ENCODE assay signal across 13 mouse cellular contexts in genomic region chr9:110937506-110938490, GRCm38 (mm10). TPM values are rescaled to one million over a fixed set of nuclear protein-coding genes. Genes with fewer than 3 reads are reported as not detected.
DNase-seq lines count a peak whose midpoint lies in the region; ATAC-seq and TF ChIP-seq lines count a peak whose summit lies in the region.
"Had no signal": no experiment of that assay in that cellular context is flagged by ENCODE, and none has a peak within 500 bp of the region (broad histone marks: within the 10 kb centered on the region; RNA-seq: fewer than 3 reads in every experiment).

No protein-coding gene starts in this region.

- no peak for TF ChIP-seq EP300 in lung, postnatal 0 days (IDR thresholded peaks at IDR 0.05)

- no peaks in the 10 kb centered on the region for H3K36me3 ChIP-seq in hindbrain, embryonic 10.5 days
- no peaks in the 10 kb centered on the region for H3K36me3 ChIP-seq in hindbrain, embryonic 16.5 days (ENCODE audit: control insufficient read depth, insufficient read depth, low read length)
- H3K36me3 ChIP-seq in lung, postnatal 0 days (ENCODE audit: insufficient read depth, low read length): no peaks in the 10 kb centered on the region
- peaks cover 27% of the 10 kb centered on the region for H3K36me3 ChIP-seq in ES-E14 (ENCODE audit: control insufficient read depth, insufficient read depth, low read length, poor library complexity, severe bottlenecking)
- H3K36me3 ChIP-seq: heart, embryonic 13.5 days; hindbrain, embryonic 15.5 days; liver, embryonic 15.5 days; midbrain, embryonic 12.5 days; neural tube, embryonic 12.5 days had no signal

- ATAC-seq in hindbrain, embryonic 16.5 days: no peak
- ATAC-seq in lung, postnatal 0 days: peak; percentile 57

- no peak overlapping the region for H3K27ac ChIP-seq in hindbrain, embryonic 10.5 days
- H3K27ac ChIP-seq in hindbrain, embryonic 16.5 days (ENCODE audit: low read depth, low read length): no peak overlapping the region
- H3K27ac ChIP-seq in lung, postnatal 0 days (ENCODE audit: low read length): no peak overlapping the region
- H3K27ac ChIP-seq in ES-E14 (ENCODE audit: insufficient read depth, low read depth, low read length, poor library complexity, severe bottlenecking): peak overlapping the region; percentile 60; the same call in 1 of the 2 replicates
- H3K27ac ChIP-seq: heart, embryonic 13.5 days; hindbrain, embryonic 15.5 days; liver, embryonic 15.5 days; midbrain, embryonic 12.5 days; neural tube, embryonic 12.5 days had no signal

- H3K4me2 ChIP-seq in hindbrain, embryonic 16.5 days (ENCODE audit: low read length): no peak overlapping the region
- H3K4me2 ChIP-seq in lung, postnatal 0 days (replicated peaks; ENCODE audit: low read depth, low read length): no peak overlapping the region
- H3K4me2 ChIP-seq: heart, embryonic 13.5 days; hindbrain, embryonic 15.5 days; liver, embryonic 15.5 days; midbrain, embryonic 12.5 days; neural tube, embryonic 12.5 days had no signal

- intact Hi-C loops in left cerebral cortex, postnatal 14 days (cut with DNase I): no loop called here

- no peaks in the 10 kb centered on the region for H3K9me3 ChIP-seq in hindbrain, embryonic 10.5 days
- no peaks in the 10 kb centered on the region for H3K9me3 ChIP-seq in hindbrain, embryonic 16.5 days (ENCODE audit: control insufficient read depth, low read length)
- H3K9me3 ChIP-seq in lung, postnatal 0 days (ENCODE audit: low read length): no peaks in the 10 kb centered on the region
- H3K9me3 ChIP-seq in ES-E14 (ENCODE audit: control insufficient read depth, insufficient read depth, low read depth, low read length): no peaks in the 10 kb centered on the region
- H3K9me3 ChIP-seq: heart, embryonic 13.5 days; hindbrain, embryonic 15.5 days; liver, embryonic 15.5 days; midbrain, embryonic 12.5 days; neural tube, embryonic 12.5 days had no signal

- in situ Hi-C loops in ES-E14 (cut with MboI; ENCODE audit: low sequenced_read_pairs in 2 of 2, unreplicated experiment in 2 of 2): no loop called here

- H3K4me3 ChIP-seq in hindbrain, embryonic 10.5 days: no peak overlapping the region
- no peak overlapping the region for H3K4me3 ChIP-seq in hindbrain, embryonic 16.5 days (ENCODE audit: low read length)
- no peak overlapping the region for H3K4me3 ChIP-seq in lung, postnatal 0 days (ENCODE audit: low read depth, low read length)
- no peak overlapping the region for H3K4me3 ChIP-seq in ES-E14 (ENCODE audit: insufficient read depth in 1 of 2, low read depth in 1 of 2, low read length in 2 of 2, poor library complexity in 1 of 2, severe bottlenecking in 1 of 2)
- H3K4me3 ChIP-seq: heart, embryonic 13.5 days; hindbrain, embryonic 15.5 days; liver, embryonic 15.5 days; midbrain, embryonic 12.5 days; neural tube, embryonic 12.5 days had no signal

- H3K27me3 ChIP-seq in hindbrain, embryonic 10.5 days (ENCODE audit: insufficient read depth, poor library complexity, severe bottlenecking): peaks cover under 1% of the 10 kb centered on the region; the same call in 1 of the 2 replicates
- no peaks in the 10 kb centered on the region for H3K27me3 ChIP-seq in hindbrain, embryonic 16.5 days (replicated peaks; ENCODE audit: control insufficient read depth, insufficient read depth, low read length)
- H3K27me3 ChIP-seq in lung, postnatal 0 days (replicated peaks; ENCODE audit: insufficient read depth, low read length): no peaks in the 10 kb centered on the region
- H3K27me3 ChIP-seq: heart, embryonic 13.5 days; hindbrain, embryonic 15.5 days; liver, embryonic 15.5 days; midbrain, embryonic 12.5 days; neural tube, embryonic 12.5 days had no signal

- no peak; the same call in 1 of the 2 replicates for TF ChIP-seq CTCF in lung, postnatal 0 days (IDR thresholded peaks at IDR 0.05)

- H3K4me1 ChIP-seq in hindbrain, embryonic 10.5 days (replicated peaks): peaks cover 22% of the 10 kb centered on the region
- peaks cover 7% of the 10 kb centered on the region for H3K4me1 ChIP-seq in hindbrain, embryonic 16.5 days (ENCODE audit: control insufficient read depth, insufficient read depth, low read depth, low read length)
- H3K4me1 ChIP-seq in lung, postnatal 0 days (ENCODE audit: insufficient read depth, low read depth, low read length): no peaks in the 10 kb centered on the region
- H3K4me1 ChIP-seq in ES-E14 (ENCODE audit: control insufficient read depth in 2 of 2, insufficient read depth in 2 of 2, low read length in 2 of 2, poor library complexity in 1 of 2): peaks cover 0 to 2% of the 10 kb centered on the region in 2 experiments; a peak in 1 of 4 replicates
- H3K4me1 ChIP-seq: heart, embryonic 13.5 days; liver, embryonic 15.5 days; midbrain, embryonic 12.5 days had no signal

- DNase-seq in hindbrain, embryonic 10.5 days (ENCODE audit: low spot score): peak; percentile 29
- DNase-seq in lung, postnatal 0 days (ENCODE audit: low spot score): peak; percentile 45
- DNase-seq in lung, postnatal 14 days: no peak
- no peak for DNase-seq in ES-E14 (ENCODE audit: low read depth, low spot score)
- peak; percentile 36 for DNase-seq in induced T-regulatory cell, adult 2 months (ENCODE audit: low read depth)
- DNase-seq in left cerebral cortex, postnatal 14 days (ENCODE audit: low spot score in 2 of 2): no peak

- H3K9ac ChIP-seq in hindbrain, embryonic 16.5 days (ENCODE audit: low read depth, low read length): no peak overlapping the region
- H3K9ac ChIP-seq in lung, postnatal 0 days (replicated peaks; ENCODE audit: low read depth): no peak overlapping the region
- no peak overlapping the region for H3K9ac ChIP-seq in ES-E14 (ENCODE audit: insufficient read depth, low read depth, low read length, poor library complexity, severe bottlenecking)
- H3K9ac ChIP-seq: heart, embryonic 13.5 days; hindbrain, embryonic 15.5 days; liver, embryonic 15.5 days; midbrain, embryonic 12.5 days; neural tube, embryonic 12.5 days had no signal

- 65% methylated on average over 12 of the region's 12 CpGs for WGBS in hindbrain, embryonic 10.5 days
- WGBS in hindbrain, embryonic 16.5 days: 73% methylated on average over 12 of the region's 12 CpGs
- 70% methylated on average over 12 of the region's 12 CpGs for WGBS in lung, postnatal 0 days

TF ChIP-seq in ES-E14, 5 proteins besides CTCF, POLR2A, EP300 and RAD21:
- TF ChIP-seq CHD2 (IDR thresholded peaks at IDR 0.05; ENCODE audit: low read depth, low read length) (no peak), ZC3H11A (IDR thresholded peaks at IDR 0.05; ENCODE audit: borderline replicate concordance, low read depth, low read length) (no peak), HCFC1 (IDR thresholded peaks at IDR 0.05; ENCODE audit: borderline replicate concordance, insufficient read depth, low read length) (no peak), MAFK (IDR thresholded peaks at IDR 0.05; ENCODE audit: insufficient read depth, low read depth, low read length) (no peak), ZNF384 (IDR thresholded peaks at IDR 0.05; ENCODE audit: low read depth, low read length) (no peak)

RNA-seq across cellular contexts. Expression of gene Tdgf1, which starts 8.2 kb away (rescaled TPM):
- polyA plus RNA-seq in hindbrain, embryonic 10.5 days (2016; fragmentation: Nextera tagmentation; extraction: Ambion mirVana): not detected in 2 replicates
- polyA plus RNA-seq in hindbrain, embryonic 16.5 days (2015; fragmentation: Nextera tagmentation; extraction: Ambion mirVana): 0.20 and 0.28 TPM in 2 replicates
- polyA plus RNA-seq in lung, postnatal 0 days (2015; fragmentation: Nextera tagmentation; extraction: Ambion mirVana): 0.19 and 0.20 TPM in 2 replicates
- total RNA-seq in ES-E14 (2012; rRNA removed): 904 and 1,760 TPM in 2 replicates
- under 1 TPM; 0.42 to 0.53 TPM for total RNA-seq in left cerebral cortex, postnatal 14 days (2021)
- polyA plus RNA-seq: heart, embryonic 13.5 days; liver, embryonic 15.5 days; midbrain, embryonic 12.5 days; neural tube, embryonic 12.5 days had no signal

RNA-seq across cellular contexts. Expression of gene Lrrc2, which starts 13.5 kb away (rescaled TPM):
- polyA plus RNA-seq in hindbrain, embryonic 10.5 days (2016; fragmentation: Nextera tagmentation; extraction: Ambion mirVana): 0.33 TPM in 1 of 2 replicates, not detected in the other
- 1.1 and 1.2 TPM in 2 replicates for polyA plus RNA-seq in hindbrain, embryonic 16.5 days (2015; fragmentation: Nextera tagmentation; extraction: Ambion mirVana)
- polyA plus RNA-seq in lung, postnatal 0 days (2015; fragmentation: Nextera tagmentation; extraction: Ambion mirVana): 1.6 and 2.2 TPM in 2 replicates
- 20.2 and 20.8 TPM in 2 replicates for total RNA-seq in ES-E14 (2012; rRNA removed)
- 1 to 10 TPM; 1.9 to 2.0 TPM for total RNA-seq in left cerebral cortex, postnatal 14 days (2021)
- polyA plus RNA-seq: midbrain, embryonic 12.5 days had no signal

RNA-seq across cellular contexts. Expression of gene Fam240a, which starts 21.1 kb away (rescaled TPM):
- not detected in 2 replicates for polyA plus RNA-seq in hindbrain, embryonic 10.5 days (2016; fragmentation: Nextera tagmentation; extraction: Ambion mirVana)
- polyA plus RNA-seq in hindbrain, embryonic 16.5 days (2015; fragmentation: Nextera tagmentation; extraction: Ambion mirVana): not detected in 2 replicates
- polyA plus RNA-seq in lung, postnatal 0 days (2015; fragmentation: Nextera tagmentation; extraction: Ambion mirVana): not detected in 2 replicates
- 1.0 TPM in 1 of 2 replicates, not detected in the other for total RNA-seq in ES-E14 (2012; rRNA removed)
- total RNA-seq in left cerebral cortex, postnatal 14 days (2021): not detected
- total RNA-seq: left cerebral cortex, postnatal 25 days had no signal
- polyA plus RNA-seq: heart, embryonic 13.5 days; hindbrain, embryonic 15.5 days; liver, embryonic 15.5 days; midbrain, embryonic 12.5 days; neural tube, embryonic 12.5 days had no signal

RNA-seq across cellular contexts. Expression of gene Rtp3, which starts 52.6 kb away (rescaled TPM):
- 0.14 TPM in 1 of 2 replicates, not detected in the other for polyA plus RNA-seq in hindbrain, embryonic 10.5 days (2016; fragmentation: Nextera tagmentation; extraction: Ambion mirVana)
- not detected in 2 replicates for polyA plus RNA-seq in hindbrain, embryonic 16.5 days (2015; fragmentation: Nextera tagmentation; extraction: Ambion mirVana)
- polyA plus RNA-seq in lung, postnatal 0 days (2015; fragmentation: Nextera tagmentation; extraction: Ambion mirVana): 1.7 and 3.0 TPM in 2 replicates
- 0.62 and 1.1 TPM in 2 replicates for total RNA-seq in ES-E14 (2012; rRNA removed)
- total RNA-seq in left cerebral cortex, postnatal 14 days (2021): under 1 TPM in 1 of 2 experiments, not detected in 1; 0.44 TPM
- polyA plus RNA-seq: hindbrain, embryonic 15.5 days; midbrain, embryonic 12.5 days; neural tube, embryonic 12.5 days had no signal

RNA-seq across cellular contexts. Expression of gene Tmie, which starts 57.9 kb away (rescaled TPM):
- polyA plus RNA-seq in hindbrain, embryonic 10.5 days (2016; fragmentation: Nextera tagmentation; extraction: Ambion mirVana): 0.18 and 0.47 TPM in 2 replicates
- 5.2 and 6.2 TPM in 2 replicates for polyA plus RNA-seq in hindbrain, embryonic 16.5 days (2015; fragmentation: Nextera tagmentation; extraction: Ambion mirVana)
- polyA plus RNA-seq in lung, postnatal 0 days (2015; fragmentation: Nextera tagmentation; extraction: Ambion mirVana): 3.6 and 4.0 TPM in 2 replicates
- total RNA-seq in ES-E14 (2012; rRNA removed): 0.67 and 0.79 TPM in 2 replicates
- 1 to 10 TPM; 4.1 to 4.5 TPM for total RNA-seq in left cerebral cortex, postnatal 14 days (2021)

Comparison
In these comparisons a context has a peak if more than half of its experiments do, and no peak if none do; other contexts are left out.
1. DNase-seq: peak in hindbrain, embryonic 10.5 days (single experiment), lung, postnatal 0 days (single experiment) and induced T-regulatory cell, adult 2 months (single experiment); none in lung, postnatal 14 days (single experiment), ES-E14 (single experiment) and left cerebral cortex, postnatal 14 days (0 of 2).